Mouse (Mus musculus) MEL (cell line): ENCODE measurements at regions not wholly inside any gene's neighbourhood (a gene's known extent, or its start where the extent isn't known, plus 50 kb on each side); places are given as distances from the start of the nearest gene placed in this dataset.

Experiments
- CTCF ChIP-seq, 3 experiments: IDR thresholded peaks in 2 of 3; conservative IDR thresholded peaks in 1 of 3; 2 replicates each; pipeline ENCODE4 v1.5.1; 2011 to 2012; ENCODE audit warnings: low read length in 3 of 3, low read depth in 2 of 3, mild to moderate bottlenecking in 2 of 3, improper control_type of control experiment in 1 of 3, inconsistent platforms in 1 of 3, mixed read lengths in 1 of 3, moderate library complexity in 1 of 3; ENCODE audit not compliant: control insufficient read depth in 1 of 3, insufficient read depth in 1 of 3, poor library complexity in 1 of 3, severe bottlenecking in 1 of 3
- HCFC1 ChIP-seq: IDR thresholded peaks from 2 replicates; pipeline ENCODE4 v1.6.1; 2012; ENCODE audit warnings: low read depth, mild to moderate bottlenecking, inconsistent platforms, low read length, improper control_type of control experiment, moderate library complexity
- MAFK ChIP-seq: IDR thresholded peaks from 2 replicates; pipeline ENCODE4 v1.6.1; 2011; ENCODE audit warnings: low read depth, mild to moderate bottlenecking, low read length, improper control_type of control experiment, borderline replicate concordance
- MAZ ChIP-seq: IDR thresholded peaks from 2 replicates; pipeline ENCODE4 v1.6.1; 2012; ENCODE audit warnings: low read depth, mild to moderate bottlenecking, inconsistent platforms, low read length, improper control_type of control experiment
- MXI1 ChIP-seq: IDR thresholded peaks from 2 replicates; pipeline ENCODE4 v1.6.1; 2011; ENCODE audit warnings: mild to moderate bottlenecking, low read depth, low read length, improper control_type of control experiment
- NRF1 ChIP-seq: IDR thresholded peaks from 2 replicates; pipeline ENCODE4 v1.6.1; 2014; ENCODE audit warnings: low read depth, mild to moderate bottlenecking, inconsistent platforms, low read length, improper control_type of control experiment, moderate library complexity; ENCODE audit not compliant: poor library complexity, insufficient read depth, severe bottlenecking
- POLR2A ChIP-seq, 2 experiments: IDR thresholded peaks; 2 replicates each; pipeline ENCODE4 v1.6.1; 2011 to 2012; ENCODE audit warnings: low read length in 2 of 2, mild to moderate bottlenecking in 2 of 2, control low read depth in 1 of 2, improper control_type of control experiment in 1 of 2, low read depth in 1 of 2, moderate library complexity in 1 of 2; ENCODE audit not compliant: control insufficient read depth in 1 of 2, insufficient read depth in 1 of 2, poor library complexity in 1 of 2
- POLR2AphosphoS5 ChIP-seq: IDR thresholded peaks from 2 replicates; pipeline ENCODE4 v1.6.1; 2012; ENCODE audit warnings: low read depth, borderline replicate concordance, mild to moderate bottlenecking, inconsistent platforms, low read length, moderate library complexity, mixed read lengths
- SMC3 ChIP-seq: IDR thresholded peaks from 2 replicates; pipeline ENCODE4 v1.6.1; 2011; ENCODE audit warnings: low read depth, low read length, improper control_type of control experiment
- UBTF ChIP-seq: IDR thresholded peaks from 2 replicates; pipeline ENCODE4 v1.6.1; 2012; ENCODE audit warnings: low read depth, mild to moderate bottlenecking, inconsistent platforms, low read length, improper control_type of control experiment, moderate library complexity, borderline replicate concordance; ENCODE audit not compliant: insufficient read depth
- ZC3H11A ChIP-seq: IDR thresholded peaks from 2 replicates; pipeline ENCODE4 v1.6.1; 2012; ENCODE audit warnings: low read depth, mild to moderate bottlenecking, inconsistent platforms, low read length, improper control_type of control experiment
- ZKSCAN1 ChIP-seq: IDR thresholded peaks from 2 replicates; pipeline ENCODE4 v1.6.1; 2012; ENCODE audit warnings: low read depth, mild to moderate bottlenecking, inconsistent platforms, low read length, improper control_type of control experiment, moderate library complexity

DNA sequence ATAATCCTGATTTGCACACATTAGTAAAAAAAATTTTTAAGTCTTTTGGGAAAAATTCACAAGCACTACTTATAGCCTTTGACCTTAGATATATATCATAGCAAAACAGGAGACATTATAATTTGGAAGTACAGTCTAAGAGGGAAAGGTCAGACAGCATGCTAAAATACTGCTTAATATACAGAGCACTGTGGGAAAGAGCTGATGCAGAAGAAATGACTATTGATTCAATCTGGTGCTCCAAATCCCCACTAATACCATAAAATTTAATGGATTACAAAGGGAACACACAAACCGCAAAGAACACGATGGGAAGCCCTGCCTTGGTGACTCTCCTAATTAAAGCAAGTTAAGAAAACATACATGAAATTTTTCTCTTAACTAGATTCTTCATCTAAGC is 126.3 kb downstream of the S1pr1 start:
- TF ChIP-seq POLR2A (IDR thresholded peaks at IDR 0.05; ENCODE audit: control insufficient read depth in 1 of 2, insufficient read depth in 1 of 2, low read depth in 1 of 2, low read length in 2 of 2, poor library complexity in 1 of 2) (no peak), CTCF (IDR thresholded peaks at IDR 0.05 in 2 of 3, conservative IDR thresholded peaks at IDR 0.05 in 1 of 3; ENCODE audit: control insufficient read depth in 1 of 3, insufficient read depth in 1 of 3, low read depth in 2 of 3, low read length in 3 of 3, poor library complexity in 1 of 3, severe bottlenecking in 1 of 3) (no peak), MAFK (no peak), HCFC1 (no peak), UBTF (no peak), ZC3H11A (no peak), MXI1 (no peak), MAZ (no peak), SMC3 (no peak), POLR2AphosphoS5 (no peak), ZKSCAN1 (no peak), NRF1 (no peak)
